ENCODE assay signal across 23 mouse cellular contexts in genomic region chr10:99116237-99116632, GRCm38 (mm10). TPM values are rescaled to one million over a fixed set of nuclear protein-coding genes. Genes with fewer than 3 reads are reported as not detected.
DNase-seq lines count a peak whose midpoint lies in the region; ATAC-seq and TF ChIP-seq lines count a peak whose summit lies in the region.
"Had no signal": no experiment of that assay in that cellular context is flagged by ENCODE, and none has a peak within 500 bp of the region (broad histone marks: within the 10 kb centered on the region; RNA-seq: fewer than 3 reads in every experiment).

No protein-coding gene starts in this region.

- TF ChIP-seq POLR2A in cortical plate, adult 2 months (IDR thresholded peaks at IDR 0.05; ENCODE audit: extremely low read depth, insufficient read depth, low read length), result no peak

- no peak overlapping the region for H3K9ac ChIP-seq in kidney, embryonic 15.5 days
- H3K9ac ChIP-seq: embryonic facial prominence, embryonic 13.5 days; forebrain, embryonic 12.5 days; liver, postnatal 0 days; neural tube, embryonic 13.5 days had no signal

- no peak for TF ChIP-seq CTCF in cortical plate, adult 2 months (IDR thresholded peaks at IDR 0.05; ENCODE audit: extremely low read depth, insufficient read depth, low read length)

- no peak for DNase-seq in heart, embryonic 10.5 days (ENCODE audit: low spot score)
- DNase-seq in heart, postnatal 4 days, result no peak
- no peak for DNase-seq in kidney, postnatal 25 days
- DNase-seq in gastrocnemius, adult 8-10 months (ENCODE audit: low spot score in 2 of 2), result no peak
- no peak for DNase-seq in urinary bladder, postnatal 4 days (ENCODE audit: low spot score in 2 of 2)
- DNase-seq: adrenal gland, adult 2 months; cerebellum, adult 9-11 months; heart, postnatal 14 days; liver, postnatal 0 days; spleen, adult 18-20 months had no signal

- H3K36me3 ChIP-seq in heart, embryonic 10.5 days, result 0 out of 2 replicates have a peak, but pooled peaks cover 2% of the 10 kb centered on the region
- H3K36me3 ChIP-seq in kidney, embryonic 15.5 days, result peaks cover 2% of the 10 kb centered on the region; the same call in 1 of the 2 replicates
- H3K36me3 ChIP-seq: embryonic facial prominence, embryonic 13.5 days; neural tube, embryonic 13.5 days had no signal

- H3K27me3 ChIP-seq in heart, embryonic 10.5 days (ENCODE audit: insufficient read depth, poor library complexity, severe bottlenecking), result no peaks in the 10 kb centered on the region
- no peaks in the 10 kb centered on the region for H3K27me3 ChIP-seq in kidney, embryonic 15.5 days
- H3K27me3 ChIP-seq: embryonic facial prominence, embryonic 13.5 days; forebrain, embryonic 12.5 days; neural tube, embryonic 13.5 days had no signal

- no peaks in the 10 kb centered on the region for H3K9me3 ChIP-seq in heart, embryonic 10.5 days
- no peaks in the 10 kb centered on the region for H3K9me3 ChIP-seq in kidney, embryonic 15.5 days (replicated peaks)
- H3K9me3 ChIP-seq: embryonic facial prominence, embryonic 13.5 days; forebrain, embryonic 12.5 days; neural tube, embryonic 13.5 days had no signal

- H3K4me2 ChIP-seq in kidney, embryonic 15.5 days, result peak overlapping the region; percentile 42
- H3K4me2 ChIP-seq: embryonic facial prominence, embryonic 13.5 days; forebrain, embryonic 12.5 days; neural tube, embryonic 13.5 days had no signal

- ATAC-seq in kidney, embryonic 15.5 days (replicated peaks; ENCODE audit: low FRiP score), result no peak
- peak; percentile 16; the same call in 1 of the 2 replicates for ATAC-seq in megakaryocyte, adult 5-6 weeks (ENCODE audit: poor library complexity, severe bottlenecking)
- ATAC-seq: liver, postnatal 0 days had no signal

- peak overlapping the region; percentile 67 for H3K27ac ChIP-seq in heart, embryonic 10.5 days
- H3K27ac ChIP-seq in kidney, embryonic 15.5 days, result peak overlapping the region; percentile 42; the same call in 1 of the 2 replicates
- H3K27ac ChIP-seq in cortical plate, adult 2 months (ENCODE audit: insufficient read depth, low read length), result no peak overlapping the region
- H3K27ac ChIP-seq: embryonic facial prominence, embryonic 13.5 days; macrophage; neural tube, embryonic 13.5 days had no signal

- peak overlapping the region; percentile 45 for H3K4me3 ChIP-seq in heart, embryonic 10.5 days
- H3K4me3 ChIP-seq in kidney, embryonic 15.5 days (replicated peaks), result no peak overlapping the region
- H3K4me3 ChIP-seq in cortical plate, adult 2 months (ENCODE audit: insufficient read depth, low read length), result 0 out of 2 replicates have a peak overlapping the region, but pooled peaks have one; percentile 2
- H3K4me3 ChIP-seq: embryonic facial prominence, embryonic 13.5 days; forebrain, embryonic 12.5 days; neural tube, embryonic 13.5 days had no signal

- peaks cover 39% of the 10 kb centered on the region for H3K4me1 ChIP-seq in heart, embryonic 10.5 days
- peaks cover 48% of the 10 kb centered on the region for H3K4me1 ChIP-seq in kidney, embryonic 15.5 days
- H3K4me1 ChIP-seq in cortical plate, adult 2 months (ENCODE audit: control insufficient read depth, insufficient read depth, low read length), result no peaks in the 10 kb centered on the region

- 38% methylated on average over 8 of the region's 8 CpGs for WGBS in heart, embryonic 10.5 days
- WGBS in kidney, embryonic 15.5 days, result 30% methylated on average over 8 of the region's 8 CpGs

RNA-seq across cellular contexts. Expression of gene Galnt4, which starts 8.3 kb away (rescaled TPM):
- 6.6 TPM in 2 replicates for polyA plus RNA-seq in heart, embryonic 10.5 days (2016; fragmentation: Nextera tagmentation; extraction: Ambion mirVana)
- 1 to 10 TPM; 6.1 to 6.3 TPM for total RNA-seq in heart, postnatal 4 days (2021)
- polyA plus RNA-seq in kidney, embryonic 15.5 days (2015; fragmentation: Nextera tagmentation; extraction: Ambion mirVana), result 11.1 and 12.1 TPM in 2 replicates
- polyA plus RNA-seq in cortical plate, adult 2 months (2012; rRNA removed), result 1.2 and 1.3 TPM in 2 replicates
- 8.5 and 9.9 TPM in 2 replicates for total RNA-seq in megakaryocyte, adult 5-6 weeks (2015)
- total RNA-seq in megakaryocyte, adult 5-6 weeks (2017), result 9.2 and 12.6 TPM in 2 replicates
- 1 to 10 TPM in 2 of 4 experiments, under 1 TPM in 2; 0.80 to 1.3 (median 1.1) TPM for total RNA-seq in gastrocnemius, adult 8-10 months (2022)

RNA-seq across cellular contexts. Expression of gene Poc1b, which starts 9.4 kb away (rescaled TPM):
- 12.0 and 16.2 TPM in 2 replicates for polyA plus RNA-seq in heart, embryonic 10.5 days (2016; fragmentation: Nextera tagmentation; extraction: Ambion mirVana)
- total RNA-seq in heart, postnatal 4 days (2021), result 10 to 100 TPM in 1 of 2 experiments, 1 to 10 TPM in 1; 8.6 to 11.2 TPM
- polyA plus RNA-seq in kidney, embryonic 15.5 days (2015; fragmentation: Nextera tagmentation; extraction: Ambion mirVana), result 21.7 and 25.5 TPM in 2 replicates
- 9.1 and 11.2 TPM in 2 replicates for polyA plus RNA-seq in cortical plate, adult 2 months (2012; rRNA removed)
- total RNA-seq in megakaryocyte, adult 5-6 weeks (2015), result 18.5 and 22.2 TPM in 2 replicates
- 9.0 and 9.1 TPM in 2 replicates for total RNA-seq in megakaryocyte, adult 5-6 weeks (2017)
- total RNA-seq in gastrocnemius, adult 8-10 months (2022), result 1 to 10 TPM; 2.4 to 5.5 (median 3.7) TPM

RNA-seq across cellular contexts. Expression of gene Phxr2, which starts 9.9 kb away (rescaled TPM):
- polyA plus RNA-seq in heart, embryonic 10.5 days (2016; fragmentation: Nextera tagmentation; extraction: Ambion mirVana), result not detected in 2 replicates
- not detected for total RNA-seq in heart, postnatal 4 days (2021)
- not detected in 2 replicates for polyA plus RNA-seq in kidney, embryonic 15.5 days (2015; fragmentation: Nextera tagmentation; extraction: Ambion mirVana)
- not detected in 2 replicates for polyA plus RNA-seq in cortical plate, adult 2 months (2012; rRNA removed)
- total RNA-seq in megakaryocyte, adult 5-6 weeks (2015), result not detected in 2 replicates
- total RNA-seq in megakaryocyte, adult 5-6 weeks (2017), result not detected in 2 replicates
- not detected for total RNA-seq in gastrocnemius, adult 8-10 months (2022)
- total RNA-seq: adrenal gland, adult 2 months; ES-E14; gastrocnemius, adult 18-20 months; heart, postnatal 14 days; layer of hippocampus, postnatal 10 days; left cerebral cortex, postnatal 36 days had no signal
- polyA plus RNA-seq: adrenal gland, adult 2 months; embryonic facial prominence, embryonic 13.5 days; forebrain, embryonic 12.5 days; inflammation-experienced regulatory T-cells, adult 6 months; liver, postnatal 0 days; macrophage; midbrain, embryonic 16.5 days; neural tube, embryonic 13.5 days had no signal
